Mouse (Mus musculus): Measurements from ENCODE around the gene Ttc28. TPM values are rescaled to one million over a fixed set of nuclear protein-coding genes. Genes with fewer than 3 reads are reported as not detected.

The Ttc28 gene
- total RNA-seq, 2 experiments from 2014 or later = 17.9 to 18.4 TPM

GRCm38 (mm10) chr5:111113183-111113582 is 233.6 kb downstream of the Ttc28 start:
- no peak for DNase-seq
- intact Hi-C loops (cut with DNase I; ENCODE audit: low total_unique reads) = no loop called here

GRCm38 (mm10) chr5:111113694-111114375 is 234.2 kb downstream of the Ttc28 start:
- intact Hi-C loops (cut with DNase I; ENCODE audit: low total_unique reads) = no loop called here
- no peak for DNase-seq

GRCm38 (mm10) chr5:111114597-111114996 is 235.0 kb downstream of the Ttc28 start:
- intact Hi-C loops (cut with DNase I; ENCODE audit: low total_unique reads) = no loop called here
- no peak for DNase-seq

- peak; percentile 37 for DNase-seq
- intact Hi-C loops (cut with DNase I; ENCODE audit: low total_unique reads) = no loop called here
These were observed 236.1 kb downstream of the Ttc28 start for GRCm38 (mm10) chr5:111115519-111116350.

- no peak for DNase-seq
- intact Hi-C loops (cut with DNase I; ENCODE audit: low total_unique reads) = no loop called here
These were observed 240.2 kb downstream of the Ttc28 start for GRCm38 (mm10) chr5:111119805-111120204.

- intact Hi-C loops (cut with DNase I; ENCODE audit: low total_unique reads) = no loop called here
- DNase-seq = no peak
These were observed 240.7 kb downstream of the Ttc28 start for GRCm38 (mm10) chr5:111120298-111120697.

- DNase-seq = no peak
- intact Hi-C loops (cut with DNase I; ENCODE audit: low total_unique reads) = no loop called here
These were observed 241.3 kb downstream of the Ttc28 start for GRCm38 (mm10) chr5:111120705-111121420.

- DNase-seq = no peak
- intact Hi-C loops (cut with DNase I; ENCODE audit: low total_unique reads) = no loop called here
These were observed 242.9 kb downstream of the Ttc28 start for GRCm38 (mm10) chr5:111122332-111123049.

- intact Hi-C loops (cut with DNase I; ENCODE audit: low total_unique reads) = no loop called here
These were observed 243.6 kb downstream of the Ttc28 start for GRCm38 (mm10) chr5:111123050-111123746.

GRCm38 (mm10) chr5:111124620-111125200 is 245.1 kb downstream of the Ttc28 start:
- intact Hi-C loops (cut with DNase I; ENCODE audit: low total_unique reads) = no loop called here
- DNase-seq = no peak

More at GRCm38 (mm10) chr5:111123050-111123746, 243.6 kb downstream of the Ttc28 start:
- DNase-seq = no peak

- intact Hi-C loops (cut with DNase I; ENCODE audit: low total_unique reads) = no loop called here
These were observed 246.1 kb downstream of the Ttc28 start for GRCm38 (mm10) chr5:111125746-111126145.

GRCm38 (mm10) chr5:111127786-111128185 is 248.2 kb downstream of the Ttc28 start:
- intact Hi-C loops (cut with DNase I; ENCODE audit: low total_unique reads) = no loop called here
- DNase-seq = no peak

More at GRCm38 (mm10) chr5:111125746-111126145, 246.1 kb downstream of the Ttc28 start:
- no peak for DNase-seq

- no peak for DNase-seq
- intact Hi-C loops (cut with DNase I; ENCODE audit: low total_unique reads) = no loop called here
These were observed 250.5 kb downstream of the Ttc28 start for GRCm38 (mm10) chr5:111130121-111130520.

- DNase-seq = no peak
- intact Hi-C loops (cut with DNase I; ENCODE audit: low total_unique reads) = no loop called here
These were observed 252.0 kb downstream of the Ttc28 start for GRCm38 (mm10) chr5:111131561-111131960.

GRCm38 (mm10) chr5:111133150-111133549 is 253.5 kb downstream of the Ttc28 start:
- intact Hi-C loops (cut with DNase I; ENCODE audit: low total_unique reads) = no loop called here
- DNase-seq = no peak

GRCm38 (mm10) chr5:111133754-111134153 is 254.2 kb downstream of the Ttc28 start:
- intact Hi-C loops (cut with DNase I; ENCODE audit: low total_unique reads) = no loop called here
- DNase-seq = no peak

GRCm38 (mm10) chr5:111137283-111137682 is 257.7 kb downstream of the Ttc28 start:
- no peak for DNase-seq
- intact Hi-C loops (cut with DNase I; ENCODE audit: low total_unique reads) = no loop called here

GRCm38 (mm10) chr5:111137742-111138141 is 258.1 kb downstream of the Ttc28 start:
- DNase-seq = no peak
- intact Hi-C loops (cut with DNase I; ENCODE audit: low total_unique reads) = no loop called here
